Mouse (Mus musculus) mesoderm, embryonic 11.5 days (tissue): Measurements from ENCODE around the gene Dynlrb1.

ENCODE experiments used
- DNase-seq: peaks from one replicate; pipeline ENCODE4 v3.0.0-alpha.2; 2012; ENCODE audit warnings: low read depth, low spot score

Dynlrb1 gene

GRCm38 (mm10) chr2:155280116-155280515, 43.8 kb downstream of the Dynlrb1 start:
- no peak for DNase-seq

GRCm38 (mm10) chr2:155283793-155284192, 47.5 kb downstream of the Dynlrb1 start:
- DNase-seq: no peak

- DNase-seq: no peak
These were observed 48.3 kb downstream of the Dynlrb1 start for GRCm38 (mm10) chr2:155284647-155285046.

GRCm38 (mm10) chr2:155285744-155286143, 49.4 kb downstream of the Dynlrb1 start:
- no peak for DNase-seq

GRCm38 (mm10) chr2:155287456-155288250, 51.3 kb downstream of the Dynlrb1 start:
- DNase-seq: no peak

GRCm38 (mm10) chr2:155290066-155290465, 53.7 kb downstream of the Dynlrb1 start:
- DNase-seq: no peak

- no peak for DNase-seq
These were observed 57.0 kb downstream of the Dynlrb1 start for GRCm38 (mm10) chr2:155293382-155293781.

- no peak for DNase-seq
These were observed 57.6 kb downstream of the Dynlrb1 start for GRCm38 (mm10) chr2:155293946-155294345.

GRCm38 (mm10) chr2:155295453-155295852, 59.1 kb downstream of the Dynlrb1 start:
- no peak for DNase-seq

- no peak for DNase-seq
These were observed 63.2 kb downstream of the Dynlrb1 start for GRCm38 (mm10) chr2:155299563-155299962.
